Mouse (Mus musculus): ENCODE measurements around the gene 6430550D23Rik.

The 6430550D23Rik gene

GRCm38 (mm10) chr2:156007888-156008532 lies at the start of gene 6430550D23Rik, which contains the start of gene Ergic3:
Gene 6430550D23Rik (minus strand): TSS chr2:156007977.
Gene Ergic3 (plus strand): TSS chr2:156008045.
- peak; percentile 99 for DNase-seq

GRCm38 (mm10) chr2:156052816-156053215 lies 45.0 kb upstream of the 6430550D23Rik start, which contains the start of gene Fer1l4:
Gene Fer1l4 (minus strand): TSS chr2:156052947.
- DNase-seq = no peak

DNA sequence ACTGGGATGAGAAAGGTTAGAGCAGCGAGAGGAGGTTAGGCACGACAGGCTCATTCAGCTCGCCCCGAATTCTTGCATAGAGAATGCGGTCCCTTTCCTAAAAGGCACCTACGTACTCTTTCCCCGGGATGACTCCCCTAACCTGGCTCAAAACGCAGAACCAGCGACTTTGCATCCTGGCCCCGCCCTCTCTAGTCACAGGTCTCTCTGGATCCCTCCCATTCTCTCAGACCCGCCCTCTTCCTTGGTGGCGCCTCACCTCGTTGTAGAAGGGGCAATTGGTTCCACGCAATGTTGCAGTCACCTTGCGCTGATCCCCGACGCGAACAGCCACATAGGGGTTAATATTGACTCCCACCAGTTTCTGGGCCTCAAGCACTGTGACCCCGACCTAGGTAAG lies 40.2 kb upstream of the 6430550D23Rik start:
- peak in 1 of 2 experiments; percentile 15 for DNase-seq

DNA sequence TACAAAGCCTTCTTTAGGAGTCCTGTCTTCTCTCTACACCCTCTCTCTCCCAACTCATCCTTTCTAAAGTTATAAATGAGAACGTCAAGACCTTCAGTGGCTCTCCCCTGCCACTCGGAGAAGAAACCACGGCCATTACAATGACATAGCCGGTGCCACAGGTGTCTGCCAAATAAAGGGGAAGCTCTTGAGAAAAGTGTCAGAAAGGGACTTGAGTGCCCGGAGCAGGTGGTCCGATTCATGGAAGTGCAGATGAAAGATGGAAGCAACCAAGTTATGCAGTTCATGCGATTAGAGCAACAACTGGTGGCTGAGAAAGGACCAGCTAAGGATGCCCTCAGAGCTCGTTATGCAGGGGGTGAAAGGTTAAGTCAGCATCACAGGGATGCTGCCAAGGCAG lies 35.1 kb upstream of the 6430550D23Rik start:
- no peak for DNase-seq

DNA sequence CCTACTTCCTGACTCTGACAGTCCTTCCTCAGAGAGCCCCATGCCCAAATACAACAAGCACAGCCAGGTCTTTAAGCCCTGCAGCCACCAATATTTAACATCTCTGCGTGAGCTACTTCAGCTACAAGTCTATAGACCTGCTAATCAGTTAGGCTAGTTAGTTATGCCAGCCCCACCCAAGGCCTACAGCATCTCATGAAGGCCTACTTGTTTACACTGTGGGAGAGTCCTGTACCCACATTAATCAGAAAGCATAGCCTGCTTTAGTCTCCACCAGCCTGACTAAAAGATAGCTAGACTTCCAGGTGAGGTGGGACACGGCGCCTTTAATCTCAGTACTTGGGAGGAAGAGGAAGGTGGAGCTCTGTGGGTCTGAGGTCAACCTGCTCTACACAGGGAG lies 31.6 kb upstream of the 6430550D23Rik start:
- no peak for DNase-seq

- no peak for DNase-seq
Measured at GRCm38 (mm10) chr2:156025482-156025881, 17.7 kb upstream of the 6430550D23Rik start.

- DNase-seq = no peak
Measured at GRCm38 (mm10) chr2:156021765-156022164, 14.0 kb upstream of the 6430550D23Rik start.

DNA sequence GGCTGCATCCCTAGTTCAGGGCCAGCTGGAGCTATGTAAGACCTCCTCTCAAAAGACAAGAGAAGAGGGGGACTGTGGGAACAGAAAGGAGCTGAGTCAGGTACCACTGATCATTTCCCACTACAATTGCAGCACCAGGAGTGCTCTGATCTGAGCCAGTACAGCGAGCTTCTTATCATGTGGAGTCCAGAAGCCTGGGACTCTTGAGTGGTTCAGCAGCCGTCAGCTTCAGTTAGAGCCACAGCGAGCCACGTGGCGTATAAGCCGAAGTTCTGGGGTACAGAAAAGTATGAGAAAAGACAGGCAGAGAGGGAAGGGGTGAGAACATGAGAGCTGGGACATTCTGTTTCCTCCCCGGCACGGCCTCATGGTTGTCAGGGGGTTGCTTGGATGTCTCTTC lies 13.4 kb upstream of the 6430550D23Rik start:
- DNase-seq = no peak

GRCm38 (mm10) chr2:156018106-156018505 lies 10.3 kb upstream of the 6430550D23Rik start:
- no peak for DNase-seq

DNA sequence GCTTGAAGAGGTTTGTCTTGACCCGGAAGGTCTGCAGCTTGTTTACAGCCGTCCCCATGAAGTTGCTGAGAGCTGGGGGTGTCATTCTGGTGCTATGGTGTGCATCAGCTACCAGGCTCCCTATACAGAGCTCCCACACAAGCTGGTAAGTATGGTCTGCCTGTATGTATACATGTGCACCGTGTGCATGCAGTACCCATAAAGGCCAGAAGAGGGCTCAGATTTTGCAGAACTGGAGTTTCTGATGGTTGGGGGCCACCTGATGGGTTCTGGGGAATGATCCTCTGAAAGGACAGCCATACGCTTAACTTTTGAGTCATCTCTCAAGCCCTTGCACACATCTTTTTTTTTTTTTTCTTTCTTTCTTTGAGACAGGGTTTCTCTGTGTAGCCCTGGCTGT lies 2.4 kb downstream of the 6430550D23Rik start:
- peak in 1 of 2 experiments; percentile 21 for DNase-seq

GRCm38 (mm10) chr2:155991863-155992321 lies 15.9 kb downstream of the 6430550D23Rik start:
- peak; percentile 70 to 87 for DNase-seq

DNA sequence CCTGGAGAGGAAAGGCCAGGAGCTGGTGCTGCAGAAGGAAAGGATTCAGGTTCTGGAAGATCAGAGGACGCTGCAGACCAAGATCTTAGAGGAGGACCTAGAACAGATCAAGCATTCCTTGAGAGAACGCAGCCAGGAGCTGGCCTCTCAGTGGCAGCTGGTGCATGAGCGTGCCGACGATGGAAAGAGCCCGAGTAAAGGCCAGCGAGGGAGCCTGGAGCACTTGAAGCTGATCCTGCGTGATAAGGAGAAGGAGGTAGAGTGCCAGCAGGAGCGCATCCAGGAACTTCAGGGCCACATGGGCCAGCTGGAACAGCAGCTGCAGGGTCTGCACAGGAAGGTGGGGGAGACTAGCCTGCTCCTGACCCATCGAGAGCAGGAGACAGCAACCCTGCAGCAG lies 16.6 kb downstream of the 6430550D23Rik start:
- no peak for DNase-seq

- no peak for DNase-seq
Measured at GRCm38 (mm10) chr2:155989085-155989484, 18.7 kb downstream of the 6430550D23Rik start.

DNA sequence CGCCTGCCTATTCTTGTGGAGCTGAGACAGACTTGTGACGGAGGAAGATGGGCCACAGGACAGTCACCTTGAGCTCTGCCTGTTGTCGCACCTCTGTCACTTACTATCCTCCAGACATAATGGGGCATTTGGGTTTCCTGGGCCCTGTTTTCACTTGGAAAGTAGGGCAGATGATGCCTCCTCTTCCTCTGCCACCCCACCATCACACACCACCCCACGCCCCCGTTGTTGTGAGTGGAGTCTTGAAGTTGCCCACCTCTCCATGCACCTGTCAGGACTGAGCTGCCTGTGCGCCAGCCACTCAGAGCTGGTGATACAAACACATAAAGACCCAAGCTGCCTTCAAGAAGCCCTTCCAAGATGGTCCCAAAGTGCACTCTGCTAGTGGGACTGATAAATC lies 20.6 kb downstream of the 6430550D23Rik start:
- DNase-seq = no peak

DNA sequence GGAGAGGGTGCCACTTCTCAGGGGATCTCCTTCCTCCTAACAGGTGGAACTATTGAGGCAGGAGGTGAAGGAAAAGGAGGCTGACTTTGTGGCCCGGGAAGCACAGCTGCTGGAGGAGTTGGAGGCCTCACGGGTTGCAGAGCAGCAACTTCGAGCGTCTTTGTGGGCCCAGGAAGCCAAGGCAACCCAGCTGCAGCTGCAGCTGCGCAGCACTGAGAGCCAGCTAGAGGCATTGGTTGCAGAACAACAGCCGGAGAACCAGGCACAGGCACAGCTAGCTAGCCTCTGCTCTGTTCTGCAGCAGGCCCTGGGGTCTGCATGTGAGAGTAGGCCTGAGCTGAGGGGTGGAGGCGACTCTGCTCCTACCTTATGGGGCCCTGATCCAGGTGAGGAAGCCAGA lies 22.0 kb downstream of the 6430550D23Rik start:
- no peak for DNase-seq

DNA sequence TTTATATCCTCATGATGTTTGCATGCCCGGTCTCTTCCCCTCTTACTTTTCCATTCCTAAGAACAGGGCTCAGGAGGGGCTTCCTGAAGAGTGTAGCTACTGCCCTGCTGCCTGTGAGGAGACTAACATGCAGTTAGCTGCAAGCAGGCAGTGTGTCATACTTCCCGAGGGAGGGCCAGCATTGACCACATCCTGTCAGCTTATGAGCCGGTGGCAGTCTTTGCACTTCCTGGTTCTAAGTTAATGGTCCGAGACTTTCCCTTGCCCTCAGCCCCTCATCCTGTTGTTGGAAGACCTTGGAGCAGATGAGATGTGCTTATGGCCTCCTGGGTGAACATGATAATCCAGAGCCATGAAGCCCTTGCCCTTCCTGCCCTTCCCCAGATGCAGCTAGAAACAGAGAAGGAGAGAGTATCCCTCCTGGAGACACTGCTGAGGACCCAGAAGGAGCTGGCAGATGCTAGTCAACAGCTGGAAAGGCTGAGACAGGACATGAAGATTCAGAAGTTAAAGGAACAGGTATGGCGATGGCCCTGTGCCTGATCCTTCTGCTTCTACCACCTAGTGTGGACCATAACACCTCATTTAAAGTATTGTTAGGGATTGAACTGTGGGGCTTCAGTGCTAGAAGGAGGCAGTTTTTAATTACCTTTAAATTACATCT lies 28.3 kb downstream of the 6430550D23Rik start:
- DNase-seq = peak; percentile 55 to 58

- DNase-seq = no peak
Measured at GRCm38 (mm10) chr2:155974087-155974731, 33.6 kb downstream of the 6430550D23Rik start.

DNA sequence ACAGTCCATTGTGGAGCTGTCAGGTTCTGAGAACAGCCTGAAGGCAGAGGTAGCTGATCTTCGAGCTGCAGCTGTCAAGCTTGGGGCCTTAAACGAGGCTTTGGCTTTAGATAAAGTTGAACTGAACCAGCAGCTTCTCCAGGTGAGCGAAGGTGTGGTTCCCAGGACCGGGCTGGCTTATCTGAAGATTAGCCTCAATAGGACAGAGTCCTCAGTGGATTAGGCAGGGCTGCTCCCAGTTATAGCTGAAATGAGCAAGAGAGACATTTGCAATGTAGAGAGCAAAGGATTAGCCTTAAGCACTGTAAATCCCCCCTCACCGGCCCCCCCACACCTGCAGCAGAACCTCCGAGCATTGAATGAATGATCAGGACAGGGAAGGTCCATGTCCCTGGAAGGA lies 34.4 kb downstream of the 6430550D23Rik start:
- no peak for DNase-seq

DNA sequence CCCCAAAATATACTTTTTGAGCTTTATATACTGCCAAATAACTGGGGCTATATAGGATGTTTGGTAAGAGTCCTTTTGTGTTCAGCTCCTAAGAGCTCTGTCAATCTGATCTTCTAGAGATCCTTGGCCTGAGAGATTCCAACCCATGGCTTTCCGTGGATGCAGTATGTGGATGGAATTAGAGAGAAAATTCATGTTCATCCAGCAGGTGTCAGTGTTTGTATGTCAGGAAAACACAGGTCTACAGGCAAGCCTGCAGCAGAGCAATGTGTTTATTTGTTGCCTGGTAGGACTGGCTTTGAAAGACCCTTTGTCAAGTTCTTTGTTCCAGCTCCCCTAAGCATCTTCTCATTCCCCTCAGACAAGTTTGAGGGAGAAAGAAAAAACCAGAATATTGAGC lies 44.8 kb downstream of the 6430550D23Rik start:
- DNase-seq = peak in 1 of 2 experiments; percentile 19

GRCm38 (mm10) chr2:155961862-155962261 lies 45.9 kb downstream of the 6430550D23Rik start:
- no peak for DNase-seq

DNA sequence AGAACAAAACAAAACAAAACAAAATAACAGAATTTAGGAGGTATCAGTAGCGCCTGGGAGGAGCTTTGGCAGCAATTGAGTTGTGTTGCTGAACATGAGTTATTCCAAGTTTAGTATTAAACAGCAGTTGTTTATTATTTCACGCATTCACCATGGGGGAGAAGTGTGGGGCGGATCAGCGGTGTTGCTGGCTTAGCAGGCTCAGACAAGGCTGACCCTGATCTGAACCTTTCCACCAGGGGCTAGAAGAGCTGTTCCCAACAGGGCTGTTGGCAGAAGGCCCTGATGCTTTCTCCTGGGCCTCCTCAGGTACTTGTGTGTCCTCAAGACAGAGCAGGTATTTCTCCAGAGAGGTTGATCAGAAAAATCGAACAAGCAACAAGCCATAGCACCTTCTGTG lies 47.8 kb downstream of the 6430550D23Rik start:
- no peak for DNase-seq

DNA sequence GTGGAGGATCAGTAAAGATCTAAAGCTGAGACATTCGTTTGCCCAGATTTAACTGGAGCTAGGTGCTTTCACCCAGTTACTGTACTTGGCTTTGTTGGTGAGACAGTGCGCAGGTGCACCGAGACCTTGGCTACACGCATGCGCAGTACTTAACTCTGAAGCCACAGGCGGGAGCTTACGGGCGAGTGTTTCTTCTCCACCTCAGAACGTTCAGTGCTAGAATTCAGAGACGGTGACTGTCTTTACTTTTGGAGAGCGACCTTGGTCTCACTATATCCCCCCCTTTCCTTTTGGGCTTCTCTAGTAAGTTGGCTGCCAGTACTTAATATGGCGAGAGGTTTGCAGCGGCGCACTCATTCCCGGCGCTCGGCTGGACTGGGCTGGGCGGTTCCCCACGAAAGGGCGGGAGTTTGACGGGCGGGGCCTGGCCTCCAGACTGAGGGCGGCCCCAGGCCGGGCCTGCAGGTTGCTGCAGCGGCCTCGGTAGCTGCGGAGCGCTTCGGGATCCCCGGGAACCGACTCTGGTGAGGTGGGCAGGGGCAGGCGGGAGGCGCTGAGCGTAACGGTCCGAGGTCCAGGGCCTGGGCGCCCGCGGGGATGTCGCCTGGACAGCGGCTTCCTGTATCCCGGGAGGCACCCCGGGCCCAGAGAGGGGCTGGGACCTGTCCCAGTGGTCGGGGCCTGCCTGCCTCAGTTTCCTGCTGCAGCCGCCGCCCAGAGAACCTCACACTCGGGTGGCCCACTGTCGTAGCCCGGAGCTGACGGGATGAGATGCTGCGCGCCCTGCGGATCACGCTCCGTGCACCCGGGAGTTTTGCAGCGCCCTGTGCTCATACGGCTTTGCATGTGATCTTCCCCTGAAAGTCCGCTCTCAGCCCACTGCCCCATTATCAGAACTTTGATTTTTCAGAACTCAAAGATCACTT lies 51.4 kb downstream of the 6430550D23Rik start, which contains the start of gene Cep250:
Cep250 (plus strand) TSS at position 325 of the 926 bp plus-strand sequence.
- DNase-seq = peak; percentile 93 to 95

Measured in lung, postnatal 4 days (tissue).